Mouse (Mus musculus): ENCODE results near the gene Mical3.

The Mical3 gene

DNA sequence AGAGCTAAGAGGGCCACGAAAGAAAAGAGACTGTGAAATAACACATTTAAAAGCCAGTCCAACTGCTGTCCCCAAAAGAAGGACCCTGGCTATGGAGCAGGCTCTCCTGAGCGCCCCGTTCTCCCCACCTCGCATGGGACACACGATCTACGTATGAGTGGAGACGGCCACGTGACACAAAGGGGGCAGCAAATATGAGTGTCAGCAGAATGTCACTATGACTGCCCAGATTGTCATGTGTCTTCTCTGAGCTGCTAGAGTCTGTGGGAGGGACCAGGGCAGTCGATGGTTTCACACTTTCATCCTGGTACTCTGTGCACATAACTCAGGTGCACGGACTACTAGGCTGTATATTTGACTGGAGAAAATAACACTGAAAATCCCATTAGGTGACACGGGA lies 40.0 kb downstream of the Mical3 start:
- in situ Hi-C loops (cut with MboI; ENCODE audit: unreplicated experiment in 2 of 2), result no loop called here

DNA sequence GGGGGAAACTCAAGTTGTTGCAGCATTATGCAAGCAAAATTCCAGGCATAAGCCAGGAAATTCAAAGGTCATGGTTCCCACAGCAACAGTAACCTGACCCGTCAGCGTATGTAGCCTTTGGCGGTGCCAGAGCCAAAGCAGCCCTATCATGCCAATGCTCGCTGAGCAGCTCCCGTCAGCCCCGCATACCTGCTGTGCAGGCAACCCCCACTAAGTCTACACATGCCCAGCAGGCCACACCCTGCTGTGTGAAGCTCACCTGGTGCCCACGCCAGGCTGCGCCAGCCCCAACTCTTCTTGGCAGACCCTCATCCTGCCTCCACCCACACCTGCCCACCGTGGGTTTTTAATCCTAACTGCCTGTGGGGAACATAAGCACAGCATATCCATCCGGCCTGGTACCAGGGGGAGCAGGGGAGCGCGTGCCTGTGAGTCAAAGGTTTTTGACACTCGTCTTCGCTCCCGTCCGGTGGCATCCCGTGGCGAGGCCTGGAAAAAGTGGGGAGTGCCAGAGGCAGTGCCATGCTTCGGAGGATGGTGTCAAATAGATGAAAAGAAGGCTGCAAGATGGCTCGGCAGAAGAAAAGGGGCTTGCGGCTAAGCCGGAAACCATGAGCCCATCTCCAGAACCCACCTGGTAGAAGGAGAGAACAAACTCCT lies 43.1 kb downstream of the Mical3 start:
- in situ Hi-C loops (cut with MboI; ENCODE audit: unreplicated experiment in 2 of 2), result no loop called here

DNA sequence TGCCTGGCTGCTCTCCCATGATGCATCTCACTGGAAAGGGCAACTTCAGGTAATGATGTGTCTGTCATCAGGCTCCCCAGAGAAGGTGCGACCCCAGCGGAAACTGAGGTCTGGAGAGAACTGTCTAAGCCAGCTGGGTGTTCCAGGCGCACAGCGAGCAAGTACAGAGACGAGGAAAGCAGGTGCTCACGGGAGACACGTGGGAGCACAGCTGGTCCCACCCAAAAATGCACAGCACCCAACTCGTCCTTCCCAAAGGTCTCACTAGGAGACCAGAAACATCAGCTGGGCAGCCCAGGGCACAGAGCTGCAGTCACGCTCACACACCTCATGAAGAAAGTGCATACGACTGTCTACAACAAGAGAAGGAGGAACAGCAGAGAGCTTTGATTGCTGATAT lies 43.7 kb downstream of the Mical3 start:
- in situ Hi-C loops (cut with MboI; ENCODE audit: unreplicated experiment in 2 of 2), result no loop called here

DNA sequence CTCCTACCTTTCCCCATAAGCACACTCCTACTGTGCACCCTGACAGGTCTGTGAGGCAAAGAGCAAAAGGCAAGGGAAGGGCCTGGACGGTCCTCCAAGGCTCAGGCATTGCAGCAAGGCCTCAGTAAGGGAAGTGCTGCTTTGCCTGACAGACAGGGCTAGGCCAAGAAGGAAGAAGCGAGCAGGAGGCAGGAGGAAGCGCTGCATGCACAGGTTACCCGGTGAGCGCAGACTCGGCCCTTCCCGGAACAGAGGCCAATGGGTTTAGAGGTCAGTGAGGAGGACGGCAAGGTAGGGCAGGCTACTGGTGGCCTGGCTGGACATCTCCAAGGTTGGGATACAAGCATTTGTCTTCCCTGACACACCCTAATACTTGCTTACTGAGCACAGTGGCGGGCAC lies 44.6 kb downstream of the Mical3 start:
- in situ Hi-C loops (cut with MboI; ENCODE audit: unreplicated experiment in 2 of 2), result no loop called here

DNA sequence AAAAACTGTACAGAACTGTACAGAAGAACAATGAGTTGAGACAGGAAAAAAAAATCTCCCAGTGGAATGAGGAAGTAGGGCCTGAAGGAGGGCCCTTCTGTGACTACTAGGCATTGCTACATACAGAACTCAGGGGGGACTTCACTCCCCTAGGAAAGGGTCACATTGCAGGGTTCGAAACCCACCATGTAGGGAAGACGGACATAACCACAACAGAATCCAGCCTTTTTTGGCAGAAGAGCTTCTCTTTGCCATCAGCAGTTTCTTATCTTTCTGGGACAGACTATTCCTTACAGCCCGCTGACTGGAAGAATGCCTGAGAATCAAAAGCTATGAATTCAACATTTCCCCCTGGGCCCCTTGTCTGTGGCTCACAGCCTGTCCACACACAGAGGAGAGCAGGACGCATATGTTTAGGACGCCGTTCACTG lies 46.7 kb downstream of the Mical3 start:
- in situ Hi-C loops (cut with MboI; ENCODE audit: unreplicated experiment in 2 of 2), result no loop called here

DNA sequence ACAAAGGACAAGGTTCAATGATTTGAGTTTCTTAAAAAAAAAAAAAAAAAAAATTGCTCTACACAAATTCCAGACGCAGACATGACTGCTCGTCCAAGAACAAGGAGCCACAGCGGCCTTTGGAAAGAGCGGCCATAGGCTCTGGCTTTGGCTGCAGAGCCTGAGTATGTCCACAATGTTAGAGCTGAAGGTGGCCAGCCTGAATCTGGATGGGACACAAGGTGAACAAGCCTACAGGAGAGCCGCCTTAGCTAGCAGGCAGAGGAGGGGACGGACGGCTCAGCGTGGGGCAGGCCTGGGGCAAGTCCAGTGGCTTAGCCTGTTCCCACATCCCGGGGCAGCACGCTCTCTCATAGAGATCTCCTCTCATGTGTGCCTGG lies 48.7 kb downstream of the Mical3 start:
- in situ Hi-C loops (cut with MboI; ENCODE audit: unreplicated experiment in 2 of 2), result no loop called here

DNA sequence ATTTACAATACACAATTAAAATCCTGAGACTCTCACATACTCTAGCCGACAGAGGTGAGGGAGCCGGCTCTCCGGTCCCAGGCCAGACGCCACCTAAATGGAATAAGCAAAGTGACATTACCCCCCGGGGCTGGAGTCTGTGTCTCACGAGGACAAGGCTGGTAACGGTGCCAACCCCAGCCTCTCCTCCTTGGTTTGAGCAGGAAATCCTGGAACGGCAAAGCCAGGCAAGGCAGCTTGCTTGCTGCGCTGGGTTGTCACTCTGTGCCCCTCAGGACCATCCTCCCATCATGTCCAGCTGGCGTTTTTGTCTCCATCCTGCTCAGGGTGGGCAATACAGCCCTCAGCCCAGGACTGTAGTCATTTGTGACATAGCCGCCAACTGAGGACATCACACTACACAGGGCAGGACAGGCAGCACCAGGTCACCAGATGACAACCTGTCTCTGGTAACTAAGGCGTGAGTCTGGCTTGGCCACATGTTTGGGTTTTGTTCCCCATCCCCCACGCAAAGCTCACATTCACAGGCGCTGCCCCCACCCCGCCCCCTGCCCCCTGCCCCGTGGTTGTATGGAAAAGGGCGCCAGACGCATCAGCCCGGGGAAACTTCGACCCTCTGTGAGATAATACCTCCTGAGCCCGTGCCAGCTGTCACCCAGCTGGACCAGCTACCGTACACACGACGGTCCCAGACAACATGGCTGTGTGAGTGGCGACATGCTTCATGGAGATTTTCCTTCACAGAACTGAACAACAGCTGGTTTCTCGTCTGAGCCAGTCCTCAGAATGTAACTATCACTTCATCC lies 49.3 kb downstream of the Mical3 start:
- in situ Hi-C loops (cut with MboI; ENCODE audit: unreplicated experiment in 2 of 2), result no loop called here

DNA sequence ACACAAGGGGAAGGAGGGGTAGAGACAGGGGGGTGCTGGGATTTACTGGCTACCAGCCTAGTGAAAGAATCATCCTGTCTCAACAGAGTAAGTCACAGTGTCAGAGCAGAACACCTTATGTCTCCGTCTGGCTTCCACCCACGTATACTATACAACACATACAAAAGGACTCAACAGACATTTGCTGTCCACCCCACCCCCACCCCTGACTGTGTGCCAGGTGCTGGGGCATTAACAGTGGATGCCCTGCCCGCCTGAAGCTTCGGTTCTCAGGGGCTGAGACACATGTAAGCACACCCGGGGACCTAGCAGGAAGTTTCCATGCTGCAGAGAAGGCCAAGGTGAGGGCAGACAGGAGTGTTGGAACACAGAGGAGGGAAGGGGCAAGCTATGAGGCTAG lies 52.6 kb downstream of the Mical3 start:
- in situ Hi-C loops (cut with MboI; ENCODE audit: unreplicated experiment in 2 of 2), result no loop called here

DNA sequence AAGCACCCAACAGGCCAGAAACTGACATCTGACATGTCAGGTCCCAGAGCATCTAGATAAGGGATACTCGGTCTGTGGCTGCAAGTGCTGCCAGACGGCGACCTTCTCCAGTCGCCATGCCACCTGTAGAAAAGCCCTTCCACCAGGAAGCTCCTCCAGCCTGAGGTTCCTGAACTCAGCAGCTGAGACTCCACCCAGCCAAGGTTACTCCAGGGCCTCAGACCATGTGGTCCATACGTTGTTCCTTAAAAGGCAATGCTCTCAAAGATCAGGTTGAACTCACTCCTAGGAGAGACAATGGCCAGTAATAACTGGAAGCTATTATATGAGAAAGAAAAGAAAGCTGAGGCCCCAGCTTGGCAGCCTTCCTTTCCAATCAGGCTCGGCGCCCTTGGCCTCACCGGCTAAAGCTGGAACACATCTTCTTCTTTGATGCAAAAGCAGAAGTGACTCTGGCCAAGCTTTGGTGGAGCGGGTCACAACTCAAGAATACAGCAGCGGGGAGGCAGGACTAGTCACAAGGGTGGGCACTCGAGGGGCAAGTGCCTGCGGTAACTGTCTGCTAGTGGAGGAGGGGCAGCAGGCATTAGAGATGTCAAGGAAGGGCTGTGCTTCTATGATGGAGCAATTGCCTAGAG lies 53.8 kb downstream of the Mical3 start:
- in situ Hi-C loops (cut with MboI; ENCODE audit: unreplicated experiment in 2 of 2), result no loop called here

DNA sequence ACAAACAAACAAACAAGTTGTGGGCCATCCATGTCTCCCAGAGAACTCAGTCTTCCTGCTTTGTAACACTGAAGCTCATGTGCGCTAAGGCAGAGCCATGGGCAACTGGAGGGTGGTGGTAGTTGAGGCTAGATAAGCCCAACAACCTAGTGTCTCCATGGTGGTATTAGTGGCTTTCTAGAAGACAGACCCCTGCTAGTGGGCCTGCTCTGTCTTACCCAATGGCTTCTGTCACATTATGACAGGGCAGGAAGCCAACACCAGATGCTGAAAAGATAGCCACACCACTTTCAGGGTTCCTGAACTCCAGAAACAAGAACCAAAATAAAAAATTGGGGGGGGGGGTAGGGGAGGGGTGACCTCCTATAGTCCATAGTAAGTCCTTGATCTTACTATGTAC lies 55.0 kb downstream of the Mical3 start:
- in situ Hi-C loops (cut with MboI; ENCODE audit: unreplicated experiment in 2 of 2), result no loop called here

DNA sequence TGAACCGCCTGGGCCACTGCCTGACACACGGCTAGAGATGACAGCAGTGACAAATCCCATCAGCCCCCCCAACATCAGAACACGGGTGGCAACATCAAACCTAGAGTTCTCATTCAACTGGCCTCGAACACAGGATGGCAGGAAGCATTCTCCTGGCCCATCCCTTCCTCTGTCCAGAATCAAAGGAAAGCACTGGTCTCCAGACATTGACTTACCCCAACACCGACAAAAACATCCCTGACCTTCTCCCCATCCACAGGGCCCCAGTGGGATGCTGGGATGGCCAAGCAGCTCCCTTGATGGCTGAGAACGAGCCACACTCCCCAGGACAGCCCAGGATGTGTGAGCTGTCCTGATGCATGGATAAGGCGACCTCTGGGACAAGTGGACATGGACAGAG lies 57.5 kb downstream of the Mical3 start:
- in situ Hi-C loops (cut with MboI; ENCODE audit: unreplicated experiment in 2 of 2), result no loop called here

DNA sequence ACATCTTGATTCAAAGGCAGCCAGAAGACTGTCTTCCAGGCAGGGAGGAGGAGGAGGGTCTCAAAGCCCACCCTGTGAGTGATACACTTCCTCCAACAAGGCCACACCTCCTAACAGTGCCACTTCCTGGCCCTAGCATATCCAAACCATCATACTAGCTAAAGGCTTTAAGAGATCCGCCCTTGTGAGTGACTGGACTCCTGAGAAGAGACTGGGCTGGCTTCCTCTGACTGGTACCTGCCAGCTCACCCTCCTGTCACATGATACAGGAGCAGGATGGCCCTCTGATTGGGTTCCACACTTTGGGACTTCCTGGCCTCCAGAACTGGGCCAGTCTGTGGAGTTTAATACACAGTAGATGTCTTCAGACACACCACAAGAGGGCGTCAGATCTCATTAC lies 58.2 kb downstream of the Mical3 start:
- in situ Hi-C loops (cut with MboI; ENCODE audit: unreplicated experiment in 2 of 2), result no loop called here

DNA sequence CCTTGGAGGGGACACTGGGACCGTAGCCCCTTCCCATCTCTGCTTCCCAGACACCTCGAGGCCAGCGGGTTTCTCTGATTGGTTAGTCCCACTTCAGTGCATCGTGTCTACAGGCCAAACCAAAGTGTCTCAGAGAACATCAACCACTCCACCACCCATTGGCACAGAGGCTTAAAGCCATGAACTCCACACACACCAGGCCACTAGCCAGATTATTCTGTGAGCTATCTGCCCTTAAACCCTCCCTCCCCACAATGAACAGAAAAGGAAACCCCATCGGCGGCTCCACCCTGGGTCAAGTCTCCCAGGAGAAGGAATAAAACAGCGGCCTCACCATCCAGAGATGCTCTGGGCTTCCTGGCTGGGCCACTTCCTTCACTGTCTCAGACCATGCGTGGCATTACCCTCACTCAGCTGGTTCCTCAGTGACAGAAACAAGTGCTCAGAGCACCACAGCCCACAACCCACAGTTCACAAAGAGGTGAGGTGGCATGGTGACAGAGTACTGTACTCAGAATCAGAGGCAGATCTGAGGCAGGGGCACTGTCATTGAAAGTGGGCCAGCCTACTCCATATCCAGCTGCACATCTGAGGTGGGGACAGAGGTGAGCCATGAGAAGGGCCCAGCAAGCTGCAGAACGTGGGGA lies 60.1 kb downstream of the Mical3 start:
- in situ Hi-C loops (cut with MboI; ENCODE audit: unreplicated experiment in 2 of 2), result no loop called here

DNA sequence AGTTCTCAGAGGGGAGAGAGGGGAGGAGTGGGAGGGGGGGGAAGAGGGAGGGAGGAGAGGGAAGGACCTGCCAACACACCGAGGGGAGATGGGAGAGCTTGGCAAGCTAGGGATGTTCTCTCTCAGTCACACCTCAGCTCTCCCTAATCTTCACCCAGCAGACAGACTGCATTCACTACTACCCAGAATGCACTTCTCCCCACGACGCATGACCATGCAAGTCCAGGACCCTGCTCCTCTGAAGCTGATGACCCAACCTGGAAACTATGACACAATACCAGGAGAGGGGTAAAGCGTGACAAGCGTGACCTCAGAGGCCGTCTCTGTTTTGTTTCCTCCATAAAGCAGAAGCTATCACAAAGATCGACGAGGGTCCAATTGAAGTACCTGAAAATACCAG lies 61.6 kb downstream of the Mical3 start:
- in situ Hi-C loops (cut with MboI; ENCODE audit: unreplicated experiment in 2 of 2), result loop anchor here in 1 of 2 experiments (10.0 kb wide), 1 partner anchor 46 kb away; no protein-coding TSS in a partner anchor

DNA sequence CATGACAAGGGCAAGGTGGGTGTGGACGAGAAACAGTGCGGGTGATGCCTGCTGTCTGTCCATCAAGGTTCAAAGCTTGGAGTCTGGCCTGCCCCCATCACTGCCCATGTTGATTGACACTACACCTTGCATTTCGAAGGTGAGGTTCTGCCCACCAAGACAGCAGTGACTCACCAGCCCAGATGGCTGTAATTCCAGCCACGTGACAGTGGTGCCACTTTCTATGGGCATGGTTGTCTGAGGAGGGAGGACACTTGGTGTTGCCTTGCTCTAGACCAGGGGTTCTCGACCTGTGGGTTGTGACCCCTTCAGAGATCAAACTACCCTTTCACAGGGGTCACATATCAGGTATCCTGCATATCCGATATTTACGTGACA lies 62.7 kb downstream of the Mical3 start:
- in situ Hi-C loops (cut with MboI; ENCODE audit: unreplicated experiment in 2 of 2), result loop anchor here in 1 of 2 experiments (10.0 kb wide), 1 partner anchor 47 kb away; no protein-coding TSS in a partner anchor

DNA sequence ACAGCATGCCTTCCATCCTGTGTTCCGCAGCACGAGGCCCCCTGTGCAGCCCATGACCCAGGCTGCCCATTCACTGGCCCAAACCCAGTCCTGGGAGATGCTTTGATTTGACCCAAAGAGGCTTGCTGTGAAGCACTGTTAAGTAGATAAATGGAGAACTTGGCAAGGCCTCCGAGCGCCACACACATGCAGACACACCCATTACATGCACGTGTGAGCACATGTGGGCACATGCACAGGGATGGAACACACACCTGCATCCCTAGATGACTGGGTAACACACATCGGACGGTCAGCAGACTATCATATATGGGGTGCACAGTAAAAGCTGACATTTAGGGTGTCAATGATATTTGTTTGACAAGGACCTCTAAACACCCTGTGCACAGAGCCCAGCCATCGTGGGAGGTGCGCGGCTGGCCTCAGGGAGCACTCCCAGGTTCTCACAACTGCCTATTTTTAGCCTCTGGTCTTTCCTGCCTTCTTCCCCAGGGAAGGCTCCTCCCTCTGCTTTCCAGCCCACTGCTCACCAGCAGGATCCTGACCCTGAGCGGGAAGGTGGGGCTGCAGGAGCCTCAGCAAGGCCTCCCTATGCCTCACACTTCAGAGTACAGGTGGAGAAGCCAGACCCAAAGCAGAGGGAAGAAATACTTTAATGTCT lies 63.2 kb downstream of the Mical3 start:
- in situ Hi-C loops (cut with MboI; ENCODE audit: unreplicated experiment in 2 of 2), result loop anchor here in 1 of 2 experiments (10.0 kb wide), 1 partner anchor 47 kb away; no protein-coding TSS in a partner anchor

DNA sequence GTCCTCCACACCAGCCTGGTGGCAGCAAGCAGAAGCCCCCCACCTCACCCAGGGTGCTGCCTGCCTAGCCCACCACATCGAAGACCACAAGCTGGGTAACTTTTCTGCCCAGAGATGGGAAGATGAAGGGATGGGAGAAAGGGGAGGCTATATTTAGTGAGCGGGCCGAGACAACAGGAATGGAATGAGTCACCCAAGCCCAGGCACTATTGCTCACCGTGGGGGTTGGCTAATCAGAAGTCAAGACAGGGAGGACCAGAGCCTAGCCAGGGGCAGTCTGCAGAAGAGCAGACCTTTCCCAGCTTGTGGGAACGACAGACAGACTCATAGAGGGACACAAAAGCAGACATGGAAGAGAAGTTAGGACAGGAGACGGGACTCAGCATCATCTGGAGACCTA lies 64.0 kb downstream of the Mical3 start:
- in situ Hi-C loops (cut with MboI; ENCODE audit: unreplicated experiment in 2 of 2), result loop anchor here in 1 of 2 experiments (10.0 kb wide), 1 partner anchor 48 kb away; no protein-coding TSS in a partner anchor

DNA sequence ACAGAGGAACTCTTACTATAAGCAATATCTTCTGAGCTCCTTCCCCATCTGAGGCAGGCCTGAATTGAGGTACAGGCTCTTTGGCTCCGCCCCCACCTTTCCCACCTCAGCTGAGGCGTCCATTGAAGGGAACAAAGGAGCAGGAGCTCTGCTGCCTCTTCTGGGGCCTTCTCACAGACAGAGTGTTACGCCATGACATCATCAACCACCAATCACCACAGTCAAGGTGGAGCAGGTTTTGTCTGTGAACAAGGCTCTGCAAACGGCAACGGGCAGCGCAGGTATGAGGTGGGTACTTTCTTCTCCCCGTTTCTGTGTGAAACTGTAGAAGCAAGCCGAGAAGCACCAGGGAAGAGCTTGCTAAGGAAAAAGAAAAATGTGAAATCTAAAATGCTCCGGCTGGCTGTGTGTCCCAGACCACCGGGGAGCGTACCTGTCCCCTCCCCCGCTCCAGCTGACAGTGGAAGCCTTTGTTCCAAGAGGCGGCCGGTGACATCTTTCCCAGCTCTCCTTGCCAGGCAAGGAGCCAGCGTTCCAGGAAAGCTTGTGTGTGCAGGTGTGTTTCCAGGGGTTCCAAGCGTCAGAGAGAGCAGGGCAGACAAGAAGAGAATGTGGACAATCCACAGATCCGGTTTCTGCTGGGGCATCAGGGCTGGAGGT lies 66.3 kb downstream of the Mical3 start:
- in situ Hi-C loops (cut with MboI; ENCODE audit: unreplicated experiment in 2 of 2), result loop anchor here (5.0 to 10.0 kb wide), 2 partner anchors 43 to 50 kb away; no protein-coding TSS in a partner anchor

DNA sequence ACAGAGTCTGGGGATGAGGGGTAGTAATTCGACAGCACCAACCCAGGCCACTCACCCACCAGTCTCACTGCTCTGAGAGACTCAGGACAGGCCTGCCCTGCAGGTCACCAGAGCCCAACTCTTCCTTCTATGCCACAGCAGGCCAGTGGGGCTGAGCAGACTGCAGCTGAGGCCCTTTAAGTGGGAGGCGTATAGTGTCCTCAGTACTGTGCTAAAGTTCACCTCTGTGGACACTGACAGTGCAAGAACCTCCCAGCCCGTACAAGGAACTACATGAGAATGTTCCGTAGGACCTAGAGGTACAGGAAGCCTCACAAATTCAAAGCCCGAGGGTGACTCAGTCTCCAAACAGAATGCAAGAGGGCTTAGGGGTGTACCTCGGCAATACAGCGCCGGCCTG lies 67.0 kb downstream of the Mical3 start:
- in situ Hi-C loops (cut with MboI; ENCODE audit: unreplicated experiment in 2 of 2), result loop anchor here (5.0 to 10.0 kb wide), 2 partner anchors 44 to 51 kb away; no protein-coding TSS in a partner anchor

All from v-Abl transformed pro-B cells (cell line).